Mouse (Mus musculus) cerebellum, postnatal 14 days (tissue): ENCODE data around the gene Bcl2l12.
A peak's percentile ranks its signal among the peaks of the same experiment; 100 is the strongest.

Experiments
- DNase-seq, 2 experiments: peaks; one replicate each; pipeline ENCODE4 v3.0.0; 2021; ENCODE audit warnings: mixed read lengths in 2 of 2

Bcl2l12 gene

DNA sequence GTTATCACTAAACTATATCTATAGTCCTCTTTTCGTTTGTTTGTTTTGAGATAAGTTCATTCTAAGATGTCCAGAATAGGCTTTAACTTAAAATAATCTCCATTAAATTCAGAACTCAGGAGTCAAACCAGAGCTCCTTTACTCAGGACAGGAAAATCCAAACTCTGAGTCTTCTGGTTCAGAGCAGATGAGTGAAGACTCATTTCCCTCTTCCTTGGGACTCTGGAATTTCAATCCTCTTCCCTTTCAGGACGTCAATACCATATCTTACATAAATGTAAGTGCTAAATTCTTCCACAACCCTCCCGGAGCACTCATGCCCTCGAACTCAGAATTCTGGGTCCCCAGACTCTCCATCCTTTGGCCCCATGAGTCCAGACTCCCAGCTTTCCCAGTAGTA, 18.2 kb upstream of the Bcl2l12 start:
- DNase-seq, result no peak

DNA sequence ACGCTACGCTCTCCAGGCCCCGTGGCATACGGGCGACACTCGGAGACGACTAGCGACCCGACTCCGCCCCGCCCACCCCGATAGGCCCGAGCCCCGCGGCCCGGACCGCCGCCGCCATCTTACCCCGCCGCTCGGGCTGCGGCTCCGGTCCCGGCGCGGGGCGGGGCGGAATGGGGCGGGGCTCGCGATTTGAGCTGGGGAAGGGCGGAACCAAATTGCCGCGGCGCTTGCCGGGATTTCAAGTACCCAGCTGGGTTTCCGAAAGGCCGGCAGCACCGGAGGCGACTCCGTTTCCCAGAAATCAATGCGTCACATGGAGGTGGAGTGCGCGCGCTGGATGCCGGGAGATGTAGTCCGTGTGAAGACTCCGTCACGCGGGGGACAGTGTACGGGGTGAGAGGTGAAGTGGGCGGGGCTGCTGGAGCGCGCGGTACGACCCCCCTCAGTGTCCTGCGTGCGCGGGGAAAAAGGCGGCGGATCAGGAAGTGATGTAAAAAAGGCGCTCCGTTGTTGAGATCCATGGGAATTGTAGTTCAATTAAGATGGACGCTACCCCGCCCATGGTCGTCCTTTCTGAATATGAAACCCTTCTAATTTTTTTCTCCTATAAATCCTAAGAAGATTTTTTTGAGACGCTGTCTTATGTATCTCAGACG, 17.6 kb upstream of the Bcl2l12 start, which contains the start of gene Scaf1:
Gene Scaf1, minus strand, starts transcription at position 407 of the 656 bp plus-strand sequence.
- peak; percentile 99 for DNase-seq

DNA sequence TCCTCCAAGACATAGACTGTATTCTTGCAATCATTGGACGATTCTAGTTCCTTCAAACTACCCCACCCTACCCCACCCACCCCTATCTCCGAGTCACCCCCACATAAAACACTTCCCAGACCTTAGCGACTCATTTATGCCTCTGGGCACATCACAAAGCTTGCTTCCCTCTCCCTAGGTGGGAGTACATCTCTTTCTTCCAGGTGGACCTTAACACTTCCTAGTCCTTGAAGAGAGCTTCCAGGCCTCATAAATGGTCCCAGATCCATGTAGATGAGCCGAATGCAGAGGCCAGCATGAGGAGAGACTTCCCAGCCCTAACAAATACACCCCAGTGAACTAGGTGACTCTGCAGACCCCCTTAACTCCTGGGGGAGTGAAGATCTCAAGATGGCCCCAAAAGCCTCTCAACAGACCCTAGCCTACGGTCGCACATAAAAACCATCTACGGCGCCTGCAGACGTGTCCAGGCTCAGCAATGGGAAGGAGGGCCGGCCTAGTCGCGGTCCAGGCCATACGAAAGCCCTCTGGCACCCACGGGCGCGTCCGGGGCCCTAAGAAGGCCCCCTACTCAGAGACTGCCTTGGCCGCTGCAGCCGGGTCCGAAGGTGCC, 16.9 kb upstream of the Bcl2l12 start:
- DNase-seq, result no peak

DNA sequence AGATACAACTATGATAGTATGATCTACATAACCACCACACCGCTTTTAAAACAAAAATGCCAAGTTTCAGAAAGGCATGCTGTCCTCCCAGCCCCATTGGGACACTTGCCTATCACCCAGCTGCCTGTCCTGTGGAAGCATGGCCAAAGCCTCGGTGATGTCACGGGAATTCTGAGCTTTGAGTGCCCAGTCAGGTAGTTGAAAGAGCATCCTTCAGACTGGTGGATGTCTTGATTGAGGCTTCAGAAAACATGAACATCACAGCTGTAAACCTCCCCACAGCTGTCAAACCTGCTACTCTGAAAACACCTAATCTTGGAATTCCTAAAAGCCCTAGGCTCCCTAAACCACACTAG, 15.6 kb upstream of the Bcl2l12 start:
- no peak for DNase-seq

DNA sequence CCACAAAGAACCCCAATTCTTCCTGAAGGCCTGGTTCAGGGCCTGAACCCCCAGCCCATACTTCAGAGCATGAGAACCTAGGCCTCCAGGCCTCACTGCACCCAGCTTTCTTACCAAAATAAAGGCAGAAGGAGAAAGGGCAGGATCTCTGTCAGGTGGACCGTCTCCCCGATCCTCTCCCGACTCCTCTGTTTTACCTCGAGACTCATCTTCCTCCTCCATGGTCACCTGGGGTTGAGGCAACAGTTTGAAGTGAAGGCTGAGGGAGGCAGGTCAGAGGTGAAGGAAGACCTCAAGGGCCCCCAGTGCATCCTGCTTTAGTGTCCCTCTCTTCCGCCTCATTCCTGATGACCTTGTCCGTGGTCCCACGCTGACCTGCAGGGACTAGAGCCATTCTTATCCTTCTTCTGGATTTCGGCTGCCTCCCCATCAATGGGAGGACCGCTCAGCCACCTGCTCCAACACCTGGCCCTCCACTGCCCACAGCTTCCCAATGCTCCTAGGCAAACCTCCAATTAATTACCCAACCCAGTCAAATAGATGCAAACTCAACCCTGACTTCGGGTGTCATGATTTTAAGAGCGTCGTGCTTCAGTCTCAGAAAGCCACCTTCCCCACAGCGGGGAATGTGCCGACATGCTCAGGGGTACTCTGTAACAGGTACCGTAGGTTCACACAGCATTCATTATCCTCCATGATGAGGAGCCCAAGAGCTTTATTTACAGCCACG, 15.0 kb upstream of the Bcl2l12 start:
- DNase-seq, result no peak

DNA sequence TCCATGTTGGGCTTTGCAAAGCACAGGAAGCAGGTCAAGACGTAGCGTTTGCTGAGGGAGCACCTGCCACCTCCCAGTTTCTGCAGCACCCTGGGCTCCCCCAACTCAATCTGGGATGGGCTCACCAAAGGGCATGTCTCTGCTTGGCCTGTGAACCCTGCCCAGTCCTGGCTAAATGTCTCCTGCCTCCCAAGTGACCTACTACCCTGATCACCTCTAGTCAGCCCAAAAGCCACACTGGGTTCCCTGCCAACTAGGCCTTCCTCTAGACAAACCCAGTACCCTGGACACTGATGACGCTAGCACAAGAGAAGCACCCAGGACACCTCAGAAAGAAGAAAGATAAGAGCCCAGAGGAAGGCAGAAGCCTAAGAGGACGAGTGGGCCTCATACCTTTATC, 14.3 kb upstream of the Bcl2l12 start:
- DNase-seq, result no peak

DNA sequence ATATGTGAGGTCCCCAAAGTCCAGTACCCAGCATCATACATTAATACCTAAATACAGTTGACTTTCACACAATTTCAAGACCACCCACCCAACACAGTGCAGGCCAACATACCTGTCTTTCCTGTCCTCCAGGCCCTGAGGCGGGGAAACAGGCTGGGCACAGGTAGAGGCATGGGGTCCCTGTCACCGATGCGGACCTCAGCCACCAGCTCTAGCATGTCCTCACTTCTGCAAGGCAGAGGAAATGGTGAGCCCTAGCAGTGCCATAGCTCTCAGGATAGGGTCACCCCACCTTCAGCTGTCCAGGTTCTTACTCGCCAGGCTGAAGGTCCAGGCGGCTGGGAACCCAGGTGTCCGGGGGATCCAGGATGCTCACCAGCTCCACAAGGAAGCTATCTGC, 13.5 kb upstream of the Bcl2l12 start:
- no peak for DNase-seq

DNA sequence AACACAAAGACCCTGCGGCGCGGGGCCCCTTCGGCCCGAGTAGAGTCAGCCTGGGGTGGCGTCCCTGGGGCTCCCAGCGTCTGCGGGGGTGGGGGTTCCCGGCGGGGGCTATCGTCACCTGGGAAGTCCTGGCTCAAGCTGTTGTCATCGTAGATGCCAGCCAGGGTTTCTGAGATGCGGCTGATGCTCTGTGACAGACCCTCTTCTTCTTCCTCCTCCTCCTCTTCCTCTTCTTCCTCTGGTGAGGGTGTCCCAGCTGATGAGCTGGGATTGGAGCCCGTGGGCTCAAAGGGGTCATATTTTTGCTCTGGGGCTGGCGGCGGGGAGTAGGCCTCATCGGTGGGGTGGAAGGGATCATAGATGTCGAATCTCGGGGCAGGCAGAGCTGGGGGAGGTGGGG, 9.9 kb upstream of the Bcl2l12 start:
- no peak for DNase-seq

DNA sequence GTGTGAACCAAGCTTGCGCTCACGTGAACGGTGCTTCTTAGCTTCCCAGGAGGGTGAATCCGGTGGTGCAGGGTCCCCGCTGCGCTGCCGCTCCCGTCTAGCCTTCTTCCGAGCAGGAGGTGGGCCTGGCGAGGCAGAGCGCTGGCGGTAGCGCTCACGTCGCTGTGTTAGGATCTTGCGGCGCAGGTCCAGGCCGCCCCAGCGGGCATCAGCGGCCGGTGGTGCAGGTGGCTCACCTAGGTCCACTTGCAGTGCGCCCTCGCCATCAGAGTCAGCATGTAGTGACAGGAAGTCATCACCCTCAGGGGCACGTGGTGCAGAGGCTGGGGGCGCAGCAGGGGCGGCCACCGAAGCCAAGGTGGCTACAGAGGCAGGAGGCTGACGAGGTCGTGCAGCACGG, 9.3 kb upstream of the Bcl2l12 start:
- DNase-seq, result no peak

DNA sequence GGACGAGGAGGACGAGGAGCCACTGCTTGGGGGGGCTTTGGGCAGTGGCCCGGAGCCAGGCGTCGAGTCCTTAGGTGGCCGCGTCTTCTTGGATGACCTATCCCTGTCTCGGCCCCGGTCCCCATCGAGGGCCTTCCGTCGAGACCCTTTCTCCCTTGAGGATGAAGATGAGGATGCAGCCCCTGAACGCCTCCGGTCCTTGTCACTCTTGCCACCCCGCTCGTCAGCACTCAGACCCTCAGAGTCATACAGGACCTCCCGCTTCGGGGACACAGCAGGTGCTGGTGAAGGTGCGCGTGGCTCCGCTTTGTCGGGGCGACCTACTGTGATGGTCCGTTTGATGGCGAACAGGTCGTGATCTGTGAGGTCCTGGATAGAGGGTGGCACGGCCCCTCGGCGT, 8.6 kb upstream of the Bcl2l12 start:
- DNase-seq, result no peak

DNA sequence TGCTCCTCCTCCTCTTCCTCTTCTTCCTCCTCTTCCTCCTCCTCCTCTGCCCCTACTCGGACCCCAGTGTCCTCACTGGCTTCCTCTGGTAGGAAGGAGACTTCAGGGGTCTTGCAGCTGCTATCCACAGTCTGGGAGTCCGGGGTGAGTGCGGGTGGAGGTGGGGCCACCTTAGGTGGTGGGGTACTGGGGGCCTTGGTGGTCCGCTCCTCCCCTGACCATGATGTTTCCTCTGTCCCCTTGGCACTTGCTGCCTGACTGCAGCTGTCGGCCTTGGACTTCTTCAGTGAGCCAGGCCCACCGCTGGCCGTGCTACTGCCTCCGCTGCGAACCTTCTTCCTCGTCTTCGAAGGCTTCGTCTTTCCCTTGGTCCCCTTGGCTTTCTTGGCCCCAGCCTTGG, 8.0 kb upstream of the Bcl2l12 start:
- no peak for DNase-seq

DNA sequence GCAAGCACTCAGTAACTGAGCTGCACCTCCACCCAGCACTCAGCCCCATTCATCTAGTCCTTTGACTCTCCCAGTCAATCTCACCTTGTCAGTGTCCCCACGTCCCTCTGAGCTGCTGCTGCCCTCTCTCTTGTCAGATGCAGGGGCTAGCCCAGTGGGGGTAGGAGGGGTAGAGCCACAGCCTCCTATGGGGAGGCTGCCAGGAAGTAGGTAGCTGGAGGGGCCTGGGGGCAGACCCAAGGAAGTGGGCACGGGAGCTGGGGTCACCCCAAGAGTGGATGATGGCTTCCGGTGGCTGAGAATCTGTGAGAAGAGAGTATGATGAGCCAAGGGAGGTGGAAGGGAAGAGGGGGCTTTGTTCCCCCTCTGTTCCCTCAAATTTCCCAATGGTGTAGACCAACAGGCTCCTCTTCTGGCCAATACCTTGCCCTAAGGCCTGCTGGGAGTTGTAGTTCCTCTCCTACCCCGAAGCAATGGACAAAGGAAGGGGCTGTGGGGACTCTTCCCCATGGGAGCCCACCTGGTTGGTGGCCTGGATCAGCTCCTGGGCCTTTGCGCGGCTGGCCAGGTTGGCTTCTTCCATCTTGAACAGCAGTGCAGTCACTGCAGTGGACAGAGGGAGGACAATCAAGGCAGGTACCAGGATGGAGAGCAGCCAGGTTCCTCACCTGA, 6.9 kb upstream of the Bcl2l12 start:
- no peak for DNase-seq

DNA sequence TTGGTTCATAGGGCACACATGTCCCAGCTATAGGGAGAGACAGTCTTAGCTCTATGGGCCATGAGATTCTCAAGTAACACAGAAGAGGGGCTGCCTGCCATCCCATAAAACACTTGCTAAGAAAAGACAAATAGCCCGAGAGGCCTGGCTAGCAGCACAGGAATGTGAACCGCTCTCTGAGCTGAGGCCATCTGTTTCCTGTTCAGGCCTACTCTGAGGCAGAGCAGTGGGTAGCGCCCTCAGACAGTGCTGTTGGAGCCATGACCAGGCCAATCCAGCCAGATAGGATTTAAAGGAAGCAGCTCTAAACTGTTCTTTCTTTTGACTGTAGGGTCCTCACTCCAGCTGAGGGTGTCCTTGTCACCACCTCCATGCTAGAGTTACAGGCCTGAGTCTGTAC, 6.0 kb upstream of the Bcl2l12 start:
- no peak for DNase-seq

DNA sequence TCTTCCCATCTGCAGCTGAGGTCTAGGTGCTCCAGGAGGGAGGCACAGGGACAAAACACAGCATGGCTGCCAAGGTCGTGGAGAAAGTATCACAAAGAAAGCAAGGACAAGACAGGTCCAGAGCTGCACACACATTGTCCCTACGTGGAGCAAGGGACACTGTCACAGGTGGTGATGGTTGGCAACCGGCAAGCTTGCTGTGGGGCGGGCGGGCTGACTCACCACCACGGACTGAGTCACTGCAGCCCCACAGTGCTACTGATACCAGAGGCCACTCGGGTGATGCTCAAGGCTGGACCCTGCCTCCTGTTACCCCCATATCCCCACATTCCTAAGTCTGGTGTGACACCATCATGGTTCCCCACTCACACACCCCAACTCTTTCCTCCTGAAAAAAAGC, 3.9 kb upstream of the Bcl2l12 start:
- no peak for DNase-seq

DNA sequence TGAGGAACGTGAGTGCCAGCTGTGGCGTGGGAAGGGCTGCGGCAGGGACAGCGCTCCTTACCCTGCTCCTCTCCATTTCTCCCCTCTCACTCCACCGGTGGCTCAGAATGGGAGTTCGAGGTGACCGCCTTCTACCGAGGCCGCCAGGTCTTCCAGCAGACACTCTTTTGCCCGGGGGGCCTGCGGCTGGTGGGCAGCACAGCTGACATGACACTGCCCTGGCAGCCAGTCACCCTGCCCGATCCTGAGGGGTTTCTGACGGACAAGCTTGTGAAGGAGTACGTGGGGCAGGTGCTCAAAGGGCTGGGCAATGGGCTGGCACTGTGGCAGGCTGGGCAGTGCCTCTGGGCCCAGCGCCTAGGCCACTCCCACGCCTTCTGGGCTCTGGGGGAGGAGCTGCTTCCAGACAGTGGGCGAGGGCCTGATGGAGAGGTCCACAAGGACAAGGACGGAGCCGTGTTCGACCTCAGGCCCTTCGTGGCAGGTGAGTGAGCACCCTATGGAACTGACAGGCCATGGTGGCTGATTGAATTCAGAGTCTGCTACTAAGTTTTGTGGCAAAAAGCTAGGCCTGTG, 2.1 kb upstream of the Bcl2l12 start:
- DNase-seq, result no peak

DNA sequence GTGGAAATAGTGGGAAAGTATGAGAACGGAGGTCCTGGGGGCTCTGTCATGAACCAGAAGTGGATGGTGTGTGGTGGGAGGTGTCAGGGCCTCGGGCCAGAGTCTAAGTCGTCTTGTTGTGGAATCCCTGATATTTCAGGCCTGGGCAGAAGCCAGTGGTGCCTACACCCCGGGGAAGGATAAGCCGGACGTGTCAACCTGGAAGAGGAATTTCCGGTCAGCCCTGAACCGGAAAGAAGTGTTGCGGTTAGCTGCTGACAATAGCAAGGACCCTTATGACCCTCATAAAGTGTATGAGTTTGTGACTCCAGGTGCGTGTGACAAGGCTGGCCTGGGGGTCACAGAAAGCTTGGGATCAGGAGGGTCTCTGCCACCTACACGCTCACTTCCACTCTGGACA, 1.2 kb upstream of the Bcl2l12 start:
- DNase-seq, result no peak

DNA sequence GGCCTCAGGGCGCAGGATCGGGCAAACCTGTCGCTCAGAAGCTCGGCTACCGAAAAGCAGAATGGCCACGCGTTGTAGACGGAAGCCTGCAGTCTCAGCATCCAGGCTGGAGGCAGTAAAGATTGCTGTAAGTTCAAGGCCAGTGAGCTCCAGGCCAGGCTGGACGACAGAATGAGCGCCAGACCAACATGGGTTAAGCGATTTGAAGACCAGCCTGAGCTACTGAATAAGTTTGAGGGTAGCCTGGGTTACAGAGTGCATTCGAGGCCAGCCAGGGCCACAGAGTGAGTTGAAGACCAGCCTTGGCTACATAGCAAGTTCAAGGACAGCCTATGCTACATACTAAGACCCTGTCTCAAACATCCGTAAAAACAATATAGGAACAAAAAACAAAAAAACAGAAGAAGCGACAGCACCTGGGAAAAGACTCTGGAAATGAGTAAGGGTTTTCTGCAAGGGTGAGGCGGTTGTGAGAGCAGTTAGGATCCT, 528 bp downstream of the Bcl2l12 start:
- DNase-seq, result no peak

DNA sequence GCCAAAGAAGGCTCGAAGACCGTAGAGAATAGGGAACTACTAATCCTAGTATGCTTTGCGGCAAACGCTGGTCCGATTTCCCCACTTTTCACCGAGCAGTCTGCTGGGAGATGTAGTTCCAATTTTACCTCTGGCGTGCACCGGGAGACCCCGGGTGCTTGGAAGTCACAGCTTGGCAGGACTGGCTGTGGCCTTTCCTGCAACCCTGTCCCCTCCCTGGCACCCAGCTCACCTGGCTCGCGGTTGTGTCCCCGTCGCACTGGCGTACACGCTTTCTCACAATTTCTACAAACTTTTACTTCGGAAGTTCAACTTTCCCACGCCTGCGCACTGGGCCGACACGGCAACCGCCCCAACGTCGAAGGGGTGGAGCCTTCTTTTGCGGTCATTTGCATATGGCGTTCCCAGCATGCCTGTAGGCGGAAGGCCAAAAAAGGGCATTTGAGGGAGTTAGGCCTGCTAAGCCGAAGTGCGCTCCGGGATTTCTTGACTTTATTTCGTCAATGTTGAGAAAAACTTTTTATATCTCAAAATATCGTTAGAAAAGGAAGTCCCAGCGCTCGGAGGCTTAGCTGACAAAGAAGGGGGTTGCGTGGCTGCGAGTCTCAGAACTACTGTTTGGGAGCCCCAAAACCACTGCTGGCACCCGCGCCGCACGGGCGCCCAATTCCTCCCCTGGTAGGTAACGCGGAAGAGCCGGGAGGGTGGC, 1.1 kb downstream of the Bcl2l12 start, which contains the start of gene Irf3:
Gene Irf3, plus strand, starts transcription at position 418 of the 709 bp plus-strand sequence.
- peak; percentile 97 for DNase-seq

DNA sequence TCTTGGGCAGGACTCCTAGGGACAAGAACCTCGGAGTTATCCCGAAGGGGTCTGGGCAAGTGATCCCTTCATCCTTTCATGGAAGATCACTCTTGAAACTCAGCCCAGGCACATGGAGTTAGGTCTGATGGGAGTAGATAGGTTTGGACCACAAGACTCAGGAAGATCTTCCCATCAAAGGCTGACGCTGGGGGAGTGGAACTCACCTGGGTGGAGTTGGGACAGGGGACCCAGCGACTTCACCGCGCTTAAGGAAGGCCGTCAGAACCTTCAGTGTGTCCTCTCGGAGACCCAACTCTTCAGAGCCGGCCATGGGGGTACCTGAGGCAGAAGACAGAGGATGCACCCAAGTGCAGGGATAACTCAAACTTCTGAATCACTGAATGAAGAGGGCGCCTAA, 1.8 kb downstream of the Bcl2l12 start:
- DNase-seq, result no peak

DNA sequence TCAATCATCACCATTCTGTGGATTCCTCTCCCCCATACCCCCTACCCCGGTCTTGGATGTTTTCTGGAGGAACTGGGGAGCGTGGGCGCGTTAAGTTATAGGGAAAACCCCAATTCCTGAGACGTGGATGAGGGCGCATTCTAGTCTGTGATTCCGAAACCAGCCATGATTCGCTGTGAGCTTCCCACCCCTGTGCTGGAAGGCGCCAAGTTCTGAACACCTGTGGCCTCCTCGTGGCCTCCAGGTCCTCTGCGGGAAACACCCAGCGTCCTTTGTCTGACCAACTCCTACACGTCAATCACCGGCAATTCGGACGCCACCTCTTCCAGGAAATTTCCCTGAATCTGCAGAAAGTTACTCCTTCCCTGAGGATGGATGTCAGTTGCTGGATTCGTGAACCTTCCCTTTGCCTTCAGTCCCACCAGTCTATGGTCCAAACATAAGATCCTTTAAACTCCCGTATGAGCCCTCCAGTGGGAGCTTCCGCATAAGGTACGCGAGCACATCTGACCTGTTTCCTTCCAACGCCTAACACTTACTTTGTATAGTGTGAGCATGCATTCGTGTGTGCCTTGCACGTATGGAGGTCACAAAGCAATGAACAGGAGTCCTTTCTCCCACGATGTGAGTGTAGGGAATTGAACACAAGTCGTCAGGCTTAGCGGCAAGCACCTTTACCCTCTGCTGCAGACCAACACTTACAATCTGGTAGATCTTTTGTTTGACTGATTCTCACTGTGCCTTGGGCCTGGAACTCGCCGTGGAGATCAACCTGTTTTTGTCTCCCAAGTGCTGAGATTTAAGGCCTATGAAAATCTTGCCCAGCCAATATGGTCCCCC, 11.4 kb downstream of the Bcl2l12 start:
- no peak for DNase-seq

DNA sequence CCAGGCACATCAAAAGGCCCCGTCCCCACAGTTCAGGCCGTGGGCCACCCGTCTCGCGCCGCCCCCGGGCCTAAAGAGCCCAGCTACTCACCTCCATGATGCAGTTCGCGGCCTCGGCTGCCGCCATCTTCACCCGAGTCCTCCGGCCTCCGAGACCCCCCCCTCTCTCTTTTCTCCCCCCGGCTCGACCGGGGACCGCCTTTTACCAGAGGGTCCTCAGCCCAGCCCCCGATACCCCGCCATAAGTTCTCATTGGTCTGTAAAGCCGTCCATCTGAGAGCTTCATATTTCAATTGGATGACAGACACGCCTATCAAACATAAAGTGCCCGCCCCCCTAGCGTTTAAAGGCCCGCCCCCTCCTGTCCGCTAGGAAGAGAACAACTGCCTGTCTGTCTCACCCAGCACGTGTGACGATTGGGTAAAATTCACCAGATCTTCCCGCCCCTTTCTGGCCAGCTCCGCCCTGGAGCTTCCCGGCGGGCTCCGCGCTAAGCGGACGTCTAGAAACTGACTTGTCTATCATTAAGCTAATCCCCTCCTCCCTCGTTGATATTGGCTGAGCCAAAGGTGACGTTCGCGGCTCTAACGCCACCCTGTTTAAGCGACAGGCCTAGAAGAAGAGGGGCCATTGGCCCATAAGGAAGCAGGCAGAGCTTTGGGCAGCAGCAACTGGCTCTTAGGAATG, 12.2 kb downstream of the Bcl2l12 start, which contains the start of gene Prmt1:
Gene Prmt1, minus strand, starts transcription at position 377 of the 687 bp plus-strand sequence.
- peak; percentile 95 to 98 for DNase-seq
